Mouse (Mus musculus): ENCODE measurements around the gene Kcnq2. TPM values are rescaled to one million over a fixed set of nuclear protein-coding genes. Genes with fewer than 3 reads are reported as not detected.

Gene Kcnq2
- total and polyA plus RNA-seq, 3 experiments = 0.05 to 0.23 TPM; not detected in 1

DNA sequence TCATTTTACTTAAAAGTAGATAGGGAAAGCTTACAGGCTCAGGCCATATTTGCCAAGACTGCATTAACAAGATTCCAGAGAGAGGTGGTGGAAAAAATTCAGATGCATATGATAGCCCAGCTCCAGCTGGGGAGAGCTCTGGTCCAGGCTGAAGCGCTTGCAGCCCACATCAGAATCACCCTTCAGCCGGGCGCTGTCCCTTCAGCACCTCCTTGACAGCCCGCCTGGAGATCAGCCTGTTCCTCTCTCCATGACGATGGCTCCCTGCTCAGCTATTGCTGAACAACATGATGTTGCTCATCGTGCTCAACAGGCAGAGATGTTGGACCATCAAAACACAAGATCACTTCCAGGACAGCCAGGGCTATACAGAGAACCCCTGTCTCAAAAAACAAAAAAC, 1.8 kb upstream of the Kcnq2 start:
- intact Hi-C loops (cut with DNase I) = no loop called here

DNA sequence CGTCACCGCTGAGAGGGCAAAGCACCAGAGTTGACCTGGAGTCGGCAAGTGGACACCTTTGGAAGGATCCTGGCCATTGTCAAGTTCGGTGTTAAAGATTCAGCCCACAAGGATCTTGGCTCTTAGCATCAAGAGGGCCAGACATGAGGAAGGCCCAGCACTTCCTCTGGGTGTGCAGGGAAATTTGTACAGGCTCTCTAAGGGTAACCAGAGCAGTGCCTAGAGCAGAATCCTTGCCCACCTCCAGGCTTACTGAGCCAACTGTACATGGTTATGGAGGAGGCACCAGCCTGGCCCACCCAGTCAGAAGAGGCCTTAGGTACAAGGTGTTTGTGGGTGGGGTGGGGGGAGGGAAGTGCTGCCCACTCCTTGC, 332 bp upstream of the Kcnq2 start:
- Histone ChIP-seq H3K27me3 (ENCODE audit: control insufficient read depth, insufficient read depth, low read length) (peaks cover 6% of the 10 kb centered on the region), H3K4me3 (no peak overlapping the region), H3K79me2 (replicated peaks; ENCODE audit: control insufficient read depth, insufficient read depth, low read length) (no peaks in the 10 kb centered on the region), H3K4me1 (ENCODE audit: control insufficient read depth, insufficient read depth, low read length) (no peaks in the 10 kb centered on the region), H3K27ac (no peak overlapping the region), H3K36me3 (ENCODE audit: control insufficient read depth, insufficient read depth, low read length) (no peaks in the 10 kb centered on the region), H3K9ac (ENCODE audit: low read depth, low read length) (no peak overlapping the region)
- WGBS = 12% methylated on average over 4 of the region's 4 CpGs
- TF ChIP-seq POLR2A (IDR thresholded peaks at IDR 0.05; ENCODE audit: insufficient read depth, low read depth, low read length) (no peak), EP300 (IDR thresholded peaks at IDR 0.05; ENCODE audit: insufficient read depth, low read depth, low read length) (no peak), CTCF (IDR thresholded peaks at IDR 0.05) (no peak)
- no peak for DNase-seq
- intact Hi-C loops (cut with DNase I) = no loop called here

More for the DNA sequence above, 1.8 kb upstream of the Kcnq2 start:
- no peak for DNase-seq
- Histone ChIP-seq H3K9ac (ENCODE audit: low read depth, low read length) (no peak overlapping the region), H3K79me2 (replicated peaks; ENCODE audit: control insufficient read depth, insufficient read depth, low read length) (no peaks in the 10 kb centered on the region), H3K4me3 (no peak overlapping the region), H3K36me3 (ENCODE audit: control insufficient read depth, insufficient read depth, low read length) (no peaks in the 10 kb centered on the region), H3K27ac (no peak overlapping the region), H3K4me1 (ENCODE audit: control insufficient read depth, insufficient read depth, low read length) (no peaks in the 10 kb centered on the region), H3K27me3 (ENCODE audit: control insufficient read depth, insufficient read depth, low read length) (peaks cover 6% of the 10 kb centered on the region)
- WGBS = 4% methylated on average over 6 of the region's 6 CpGs
- TF ChIP-seq CTCF (IDR thresholded peaks at IDR 0.05) = no peak
- no peak for TF ChIP-seq EP300 (IDR thresholded peaks at IDR 0.05; ENCODE audit: insufficient read depth, low read depth, low read length)
- no peak for TF ChIP-seq POLR2A (IDR thresholded peaks at IDR 0.05; ENCODE audit: insufficient read depth, low read depth, low read length)

DNA sequence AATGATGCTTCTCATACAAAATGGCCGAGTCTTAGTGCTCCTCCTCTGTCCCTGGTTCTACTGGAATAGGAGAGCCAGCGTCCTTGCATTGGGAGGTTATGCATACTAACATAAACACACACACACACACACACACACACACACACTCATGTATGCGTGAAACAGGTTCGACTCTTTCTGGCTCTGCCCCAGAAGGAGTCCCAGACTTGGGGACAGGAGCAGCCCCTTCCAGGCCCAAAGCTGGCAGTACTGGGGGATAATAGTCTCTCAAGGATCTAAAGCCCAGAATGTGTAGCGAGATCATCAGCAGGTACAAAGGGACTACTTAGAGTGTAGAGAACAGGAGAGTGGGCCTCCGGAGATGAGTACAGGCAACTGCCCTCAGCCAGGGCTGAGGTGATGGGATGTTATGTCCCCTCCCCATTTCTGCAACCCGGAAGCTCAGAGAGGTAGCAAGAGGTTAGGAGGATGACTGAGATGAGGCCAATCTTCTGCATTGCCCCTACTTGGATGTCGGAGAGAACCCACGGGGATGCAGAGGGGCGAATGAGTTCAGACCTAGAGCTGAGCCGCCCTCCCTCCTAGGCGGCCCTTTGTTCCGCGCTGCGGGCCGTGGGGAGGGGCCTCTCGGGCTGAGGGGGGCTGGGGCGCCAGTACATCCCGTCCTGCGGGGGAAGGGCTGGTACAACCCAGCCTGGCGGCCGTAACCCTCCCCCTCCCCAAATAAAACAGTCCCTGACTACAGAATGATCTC, 1.1 kb downstream of the Kcnq2 start:
- no peak for TF ChIP-seq POLR2A (IDR thresholded peaks at IDR 0.05; ENCODE audit: insufficient read depth, low read depth, low read length)
- no peak for TF ChIP-seq EP300 (IDR thresholded peaks at IDR 0.05; ENCODE audit: insufficient read depth, low read depth, low read length)
- TF ChIP-seq CTCF (IDR thresholded peaks at IDR 0.05) = no peak
- Histone ChIP-seq H3K36me3 (ENCODE audit: control insufficient read depth, insufficient read depth, low read length) (no peaks in the 10 kb centered on the region), H3K4me3 (no peak overlapping the region), H3K27ac (no peak overlapping the region), H3K79me2 (replicated peaks; ENCODE audit: control insufficient read depth, insufficient read depth, low read length) (no peaks in the 10 kb centered on the region), H3K4me1 (ENCODE audit: control insufficient read depth, insufficient read depth, low read length) (no peaks in the 10 kb centered on the region), H3K9ac (ENCODE audit: low read depth, low read length) (no peak overlapping the region), H3K27me3 (ENCODE audit: control insufficient read depth, insufficient read depth, low read length) (peaks cover 6% of the 10 kb centered on the region)
- no peak for DNase-seq
- 9% methylated on average over 22 of the region's 22 CpGs for WGBS
- intact Hi-C loops (cut with DNase I) = no loop called here

DNA sequence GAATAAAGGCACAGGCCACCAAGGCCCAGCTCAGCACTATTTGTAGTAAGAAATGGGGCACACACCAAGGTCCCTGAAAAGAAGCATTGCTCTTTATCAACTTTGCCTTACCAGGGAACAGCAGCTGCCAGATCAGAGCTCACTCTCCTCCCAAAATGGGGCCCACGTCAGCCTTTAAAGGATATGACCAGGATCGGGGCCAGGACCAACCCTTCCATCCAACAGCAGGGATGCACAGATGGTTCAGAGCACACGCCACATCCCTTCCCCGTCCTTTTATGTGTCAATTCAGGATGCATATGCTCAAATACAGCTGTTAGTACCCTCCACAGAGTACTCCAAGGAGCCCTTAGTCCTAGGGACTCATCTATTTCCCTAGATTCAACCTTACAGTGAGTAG, 4.9 kb downstream of the Kcnq2 start:
- no peak overlapping the region for H3K9ac ChIP-seq (ENCODE audit: low read depth, low read length)
- H3K4me3 ChIP-seq = no peak overlapping the region
- no peaks in the 10 kb centered on the region for H3K36me3 ChIP-seq (ENCODE audit: control insufficient read depth, insufficient read depth, low read length)
- TF ChIP-seq POLR2A (IDR thresholded peaks at IDR 0.05; ENCODE audit: insufficient read depth, low read depth, low read length) = no peak
- TF ChIP-seq CTCF (IDR thresholded peaks at IDR 0.05) = no peak
- TF ChIP-seq EP300 (IDR thresholded peaks at IDR 0.05; ENCODE audit: insufficient read depth, low read depth, low read length) = no peak
- no peak for DNase-seq
- H3K79me2 ChIP-seq (replicated peaks; ENCODE audit: control insufficient read depth, insufficient read depth, low read length) = no peaks in the 10 kb centered on the region
- intact Hi-C loops (cut with DNase I) = no loop called here
- 61% methylated on average over 4 of the region's 4 CpGs for WGBS
- H3K27ac ChIP-seq = no peak overlapping the region
- no peaks in the 10 kb centered on the region for H3K4me1 ChIP-seq (ENCODE audit: control insufficient read depth, insufficient read depth, low read length)
- peaks cover 6% of the 10 kb centered on the region for H3K27me3 ChIP-seq (ENCODE audit: control insufficient read depth, insufficient read depth, low read length)

DNA sequence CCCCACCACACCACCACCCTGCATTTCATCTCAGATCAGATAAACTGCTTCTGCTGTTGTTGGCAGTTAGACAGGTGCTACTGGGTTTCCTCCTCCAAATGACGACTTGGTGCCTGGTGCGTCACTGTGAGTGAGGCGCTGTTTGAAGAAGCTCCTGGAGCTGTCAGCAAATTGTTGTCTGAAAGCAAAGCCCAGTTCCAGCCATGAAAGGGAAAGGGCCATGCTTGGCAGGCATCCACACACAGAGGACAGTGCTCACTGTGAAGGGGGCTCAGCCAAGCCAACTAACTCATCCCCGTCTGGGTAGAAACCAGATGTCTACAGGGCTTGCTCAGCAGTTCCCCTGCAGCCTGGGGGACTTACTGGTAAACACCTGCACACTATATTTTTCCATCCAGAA, 6.1 kb downstream of the Kcnq2 start:
- no peaks in the 10 kb centered on the region for H3K79me2 ChIP-seq (replicated peaks; ENCODE audit: control insufficient read depth, insufficient read depth, low read length)
- H3K4me3 ChIP-seq = no peak overlapping the region
- H3K4me1 ChIP-seq (ENCODE audit: control insufficient read depth, insufficient read depth, low read length) = no peaks in the 10 kb centered on the region
- DNase-seq = no peak
- intact Hi-C loops (cut with DNase I) = no loop called here
- no peak overlapping the region for H3K9ac ChIP-seq (ENCODE audit: low read depth, low read length)
- TF ChIP-seq CTCF (IDR thresholded peaks at IDR 0.05) = no peak
- no peak for TF ChIP-seq EP300 (IDR thresholded peaks at IDR 0.05; ENCODE audit: insufficient read depth, low read depth, low read length)
- TF ChIP-seq POLR2A (IDR thresholded peaks at IDR 0.05; ENCODE audit: insufficient read depth, low read depth, low read length) = no peak
- WGBS = 51% methylated on average over 4 of the region's 4 CpGs
- H3K36me3 ChIP-seq (ENCODE audit: control insufficient read depth, insufficient read depth, low read length) = no peaks in the 10 kb centered on the region
- no peaks in the 10 kb centered on the region; the same call in 1 of the 2 replicates for H3K27me3 ChIP-seq (ENCODE audit: control insufficient read depth, insufficient read depth, low read length)
- no peak overlapping the region for H3K27ac ChIP-seq

DNA sequence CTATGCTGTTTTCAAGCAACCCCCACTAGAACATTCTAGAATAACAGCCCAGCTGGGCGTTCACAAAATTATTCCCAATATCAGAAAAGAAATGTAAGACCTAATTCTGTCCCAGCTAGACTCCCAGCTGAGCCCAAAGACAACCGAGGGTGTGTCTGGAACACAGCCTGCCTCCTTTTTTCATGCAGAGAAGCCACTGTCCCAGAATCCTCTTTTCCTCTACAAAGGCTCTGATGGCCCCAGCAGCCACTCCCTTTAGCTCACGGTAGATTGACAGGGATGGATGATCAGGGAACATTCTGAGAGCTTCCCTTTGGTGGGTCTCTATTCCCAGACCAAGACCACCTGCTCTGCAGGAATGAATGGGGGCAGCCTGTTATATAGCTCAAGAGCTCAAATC, 7.3 kb downstream of the Kcnq2 start:
- intact Hi-C loops (cut with DNase I) = no loop called here
- Histone ChIP-seq H3K27me3 (ENCODE audit: control insufficient read depth, insufficient read depth, low read length) (no peaks in the 10 kb centered on the region), H3K36me3 (ENCODE audit: control insufficient read depth, insufficient read depth, low read length) (no peaks in the 10 kb centered on the region), H3K79me2 (replicated peaks; ENCODE audit: control insufficient read depth, insufficient read depth, low read length) (no peaks in the 10 kb centered on the region), H3K4me3 (no peak overlapping the region), H3K27ac (no peak overlapping the region), H3K4me1 (ENCODE audit: control insufficient read depth, insufficient read depth, low read length) (no peaks in the 10 kb centered on the region), H3K9ac (ENCODE audit: low read depth, low read length) (no peak overlapping the region)
- 31% methylated on average over 3 of the region's 3 CpGs for WGBS
- TF ChIP-seq POLR2A (IDR thresholded peaks at IDR 0.05; ENCODE audit: insufficient read depth, low read depth, low read length) (no peak), CTCF (IDR thresholded peaks at IDR 0.05) (no peak), EP300 (IDR thresholded peaks at IDR 0.05; ENCODE audit: insufficient read depth, low read depth, low read length) (no peak)
- no peak for DNase-seq
